Mouse (Mus musculus): Measurements from ENCODE around the gene Sgcd. TPM values are rescaled to one million over a fixed set of nuclear protein-coding genes. Genes with fewer than 3 reads are reported as not detected.

Sgcd gene
- polyA plus RNA-seq, 1 experiment from 2014 or later: 4.4 TPM

GRCm38 (mm10) chr11:47093296-47093912, 895.4 kb downstream of the Sgcd start:
- Histone ChIP-seq H3K9ac (ENCODE audit: low read length) (no peak overlapping the region), H3K4me1 (ENCODE audit: control insufficient read depth, insufficient read depth, low read length) (no peaks in the 10 kb centered on the region), H3K36me3 (ENCODE audit: control insufficient read depth, insufficient read depth, low read length) (no peaks in the 10 kb centered on the region), H3K4me3 (replicated peaks; ENCODE audit: low read length) (no peak overlapping the region), H3K27ac (ENCODE audit: low read length) (peak overlapping the region; percentile 64), H3K4me2 (ENCODE audit: low read depth, low read length) (no peak overlapping the region), H3K27me3 (ENCODE audit: control insufficient read depth, insufficient read depth, low read length) (no peaks in the 10 kb centered on the region), H3K9me3 (replicated peaks; ENCODE audit: control insufficient read depth, low read length) (no peaks in the 10 kb centered on the region)
- ATAC-seq (ENCODE audit: insufficient read depth, low FRiP score): peak; percentile 75
- WGBS: 35% methylated on average over 5 of the region's 5 CpGs

- H3K27ac ChIP-seq (ENCODE audit: low read length): no peak overlapping the region
- H3K9ac ChIP-seq (ENCODE audit: low read length): no peak overlapping the region
- WGBS: 69% methylated on average over 1 of the region's 1 CpGs
- ATAC-seq (ENCODE audit: insufficient read depth, low FRiP score): no peak
- no peaks in the 10 kb centered on the region for H3K36me3 ChIP-seq (ENCODE audit: control insufficient read depth, insufficient read depth, low read length)
- H3K4me1 ChIP-seq (ENCODE audit: control insufficient read depth, insufficient read depth, low read length): no peaks in the 10 kb centered on the region
- H3K27me3 ChIP-seq (ENCODE audit: control insufficient read depth, insufficient read depth, low read length): no peaks in the 10 kb centered on the region
- H3K4me3 ChIP-seq (replicated peaks; ENCODE audit: low read length): no peak overlapping the region
- no peaks in the 10 kb centered on the region for H3K9me3 ChIP-seq (replicated peaks; ENCODE audit: control insufficient read depth, low read length)
- no peak overlapping the region for H3K4me2 ChIP-seq (ENCODE audit: low read depth, low read length)
These were observed 906.3 kb downstream of the Sgcd start for GRCm38 (mm10) chr11:47082517-47082916.

GRCm38 (mm10) chr11:47073538-47073937, 915.2 kb downstream of the Sgcd start:
- Histone ChIP-seq H3K4me3 (replicated peaks; ENCODE audit: low read length) (no peak overlapping the region), H3K9me3 (replicated peaks; ENCODE audit: control insufficient read depth, low read length) (no peaks in the 10 kb centered on the region), H3K4me1 (ENCODE audit: control insufficient read depth, insufficient read depth, low read length) (no peaks in the 10 kb centered on the region), H3K36me3 (ENCODE audit: control insufficient read depth, insufficient read depth, low read length) (no peaks in the 10 kb centered on the region), H3K4me2 (ENCODE audit: low read depth, low read length) (no peak overlapping the region), H3K27me3 (ENCODE audit: control insufficient read depth, insufficient read depth, low read length) (no peaks in the 10 kb centered on the region), H3K9ac (ENCODE audit: low read length) (no peak overlapping the region), H3K27ac (ENCODE audit: low read length) (no peak overlapping the region)
- 41% methylated on average over 1 of the region's 1 CpGs for WGBS
- no peak for ATAC-seq (ENCODE audit: insufficient read depth, low FRiP score)

- no peak overlapping the region for H3K4me2 ChIP-seq (ENCODE audit: low read depth, low read length)
- no peak overlapping the region for H3K4me3 ChIP-seq (replicated peaks; ENCODE audit: low read length)
- H3K27ac ChIP-seq (ENCODE audit: low read length): no peak overlapping the region
- no peaks in the 10 kb centered on the region for H3K36me3 ChIP-seq (ENCODE audit: control insufficient read depth, insufficient read depth, low read length)
- no peak for ATAC-seq (ENCODE audit: insufficient read depth, low FRiP score)
- H3K9me3 ChIP-seq (replicated peaks; ENCODE audit: control insufficient read depth, low read length): no peaks in the 10 kb centered on the region
- H3K27me3 ChIP-seq (ENCODE audit: control insufficient read depth, insufficient read depth, low read length): no peaks in the 10 kb centered on the region
- WGBS: 83% methylated on average over 2 of the region's 2 CpGs
- H3K4me1 ChIP-seq (ENCODE audit: control insufficient read depth, insufficient read depth, low read length): no peaks in the 10 kb centered on the region
- H3K9ac ChIP-seq (ENCODE audit: low read length): no peak overlapping the region
These were observed 917.6 kb downstream of the Sgcd start for GRCm38 (mm10) chr11:47071161-47071560.

- H3K27ac ChIP-seq (ENCODE audit: low read length): no peak overlapping the region
- H3K4me1 ChIP-seq (ENCODE audit: control insufficient read depth, insufficient read depth, low read length): no peaks in the 10 kb centered on the region
- no peaks in the 10 kb centered on the region for H3K36me3 ChIP-seq (ENCODE audit: control insufficient read depth, insufficient read depth, low read length)
- 95% methylated on average over 2 of the region's 2 CpGs for WGBS
- H3K27me3 ChIP-seq (ENCODE audit: control insufficient read depth, insufficient read depth, low read length): no peaks in the 10 kb centered on the region
- no peak overlapping the region for H3K9ac ChIP-seq (ENCODE audit: low read length)
- ATAC-seq (ENCODE audit: insufficient read depth, low FRiP score): no peak
- no peaks in the 10 kb centered on the region for H3K9me3 ChIP-seq (replicated peaks; ENCODE audit: control insufficient read depth, low read length)
- H3K4me2 ChIP-seq (ENCODE audit: low read depth, low read length): no peak overlapping the region
- no peak overlapping the region for H3K4me3 ChIP-seq (replicated peaks; ENCODE audit: low read length)
These were observed 918.9 kb downstream of the Sgcd start for GRCm38 (mm10) chr11:47069769-47070384.

- Histone ChIP-seq H3K4me3 (replicated peaks; ENCODE audit: low read length) (no peak overlapping the region), H3K4me1 (ENCODE audit: control insufficient read depth, insufficient read depth, low read length) (no peaks in the 10 kb centered on the region), H3K4me2 (ENCODE audit: low read depth, low read length) (no peak overlapping the region), H3K9ac (ENCODE audit: low read length) (no peak overlapping the region), H3K27ac (ENCODE audit: low read length) (no peak overlapping the region), H3K9me3 (replicated peaks; ENCODE audit: control insufficient read depth, low read length) (no peaks in the 10 kb centered on the region), H3K36me3 (ENCODE audit: control insufficient read depth, insufficient read depth, low read length) (no peaks in the 10 kb centered on the region), H3K27me3 (ENCODE audit: control insufficient read depth, insufficient read depth, low read length) (no peaks in the 10 kb centered on the region)
- whole genome bisulfite sequencing: 72% methylated on average over 4 of the region's 4 CpGs
- no peak for ATAC-seq (ENCODE audit: insufficient read depth, low FRiP score)
These were observed 925.1 kb downstream of the Sgcd start for GRCm38 (mm10) chr11:47063690-47064089.

- no peak overlapping the region for H3K9ac ChIP-seq (ENCODE audit: low read length)
- H3K36me3 ChIP-seq (ENCODE audit: control insufficient read depth, insufficient read depth, low read length): no peaks in the 10 kb centered on the region
- no peaks in the 10 kb centered on the region for H3K27me3 ChIP-seq (ENCODE audit: control insufficient read depth, insufficient read depth, low read length)
- no peak overlapping the region for H3K4me2 ChIP-seq (ENCODE audit: low read depth, low read length)
- WGBS: 56% methylated on average over 2 of the region's 2 CpGs
- ATAC-seq (ENCODE audit: insufficient read depth, low FRiP score): no peak
- no peaks in the 10 kb centered on the region for H3K4me1 ChIP-seq (ENCODE audit: control insufficient read depth, insufficient read depth, low read length)
- H3K4me3 ChIP-seq (replicated peaks; ENCODE audit: low read length): no peak overlapping the region
- no peaks in the 10 kb centered on the region for H3K9me3 ChIP-seq (replicated peaks; ENCODE audit: control insufficient read depth, low read length)
- no peak overlapping the region for H3K27ac ChIP-seq (ENCODE audit: low read length)
These were observed 938.4 kb downstream of the Sgcd start for GRCm38 (mm10) chr11:47050390-47050789.

- Histone ChIP-seq H3K4me3 (replicated peaks; ENCODE audit: low read length) (no peak overlapping the region), H3K9ac (ENCODE audit: low read length) (no peak overlapping the region), H3K27ac (ENCODE audit: low read length) (no peak overlapping the region), H3K4me1 (ENCODE audit: control insufficient read depth, insufficient read depth, low read length) (no peaks in the 10 kb centered on the region), H3K9me3 (replicated peaks; ENCODE audit: control insufficient read depth, low read length) (no peaks in the 10 kb centered on the region), H3K4me2 (ENCODE audit: low read depth, low read length) (no peak overlapping the region), H3K36me3 (ENCODE audit: control insufficient read depth, insufficient read depth, low read length) (no peaks in the 10 kb centered on the region), H3K27me3 (ENCODE audit: control insufficient read depth, insufficient read depth, low read length) (no peaks in the 10 kb centered on the region)
- no peak for ATAC-seq (ENCODE audit: insufficient read depth, low FRiP score)
- 78% methylated on average over 4 of the region's 4 CpGs for WGBS
These were observed 939.0 kb downstream of the Sgcd start for GRCm38 (mm10) chr11:47049756-47050155.

GRCm38 (mm10) chr11:47032318-47032717, 956.5 kb downstream of the Sgcd start:
- no peak for ATAC-seq (ENCODE audit: insufficient read depth, low FRiP score)
- Histone ChIP-seq H3K9me3 (replicated peaks; ENCODE audit: control insufficient read depth, low read length) (no peaks in the 10 kb centered on the region), H3K4me2 (ENCODE audit: low read depth, low read length) (no peak overlapping the region), H3K36me3 (ENCODE audit: control insufficient read depth, insufficient read depth, low read length) (no peaks in the 10 kb centered on the region), H3K4me3 (replicated peaks; ENCODE audit: low read length) (no peak overlapping the region), H3K27ac (ENCODE audit: low read length) (no peak overlapping the region), H3K9ac (ENCODE audit: low read length) (no peak overlapping the region), H3K27me3 (ENCODE audit: control insufficient read depth, insufficient read depth, low read length) (no peaks in the 10 kb centered on the region), H3K4me1 (ENCODE audit: control insufficient read depth, insufficient read depth, low read length) (no peaks in the 10 kb centered on the region)
- 71% methylated on average over 5 of the region's 5 CpGs for WGBS

All from stomach, embryonic 16.5 days (tissue).